Mouse (Mus musculus) colon, adult 2 months (tissue): Measurements from ENCODE around the gene Zfp967. TPM values are rescaled to one million over a fixed set of nuclear protein-coding genes. Genes with fewer than 3 reads are reported as not detected.

Source experiments
- polyA plus RNA-seq: library from polyadenylated mRNA; depleted of rRNA; stranded (reverse); fragments of >200 nt; gene quantifications from 2 replicates; pipeline ENCODE4 v1.2.3, GENCODE M21; 2012; rRNA removed

The Zfp967 gene
- not detected in 2 replicates for polyA plus RNA-seq

GRCm38 (mm10) chr2:176520756-176521155 lies at the start of gene Zfp967:
TSS of gene Zfp967 (plus strand) at chr2:176521056.

GRCm38 (mm10) chr2:176486683-176487082 lies 34.2 kb upstream of the Zfp967 start, which contains the start of gene Gm14434:
TSS of gene Gm14434 (minus strand) at chr2:176486783.

Other genes with a start within 250 kb of the Zfp967 start
- gene Gm11009, start 201.6 kb upstream of the Zfp967 start, polyA plus RNA-seq = not detected in 2 replicates
- 0.29 and 0.63 TPM in 2 replicates for gene Gm14435, start 97.5 kb upstream of the Zfp967 start, polyA plus RNA-seq
- 0.50 TPM in 1 of 2 replicates, not detected in the other for gene Gm14434, start 34.3 kb upstream of the Zfp967 start, polyA plus RNA-seq
- 2.0 TPM in 1 of 2 replicates, not detected in the other for gene Gm14308, start 115.3 kb downstream of the Zfp967 start, polyA plus RNA-seq
- 0.30 and 0.67 TPM in 2 replicates for gene Zfp973, start 149.5 kb downstream of the Zfp967 start, polyA plus RNA-seq
- 0.65 and 0.76 TPM in 2 replicates for gene Gm14305, start 187.3 kb downstream of the Zfp967 start, polyA plus RNA-seq